Mouse (Mus musculus) heart, postnatal 0 days (tissue): ENCODE results near the gene Xylt1.

ENCODE experiments used
- CTCF ChIP-seq: IDR thresholded peaks from 2 replicates; pipeline ENCODE4 v1.5.1; 2016; ENCODE audit warnings: antibody characterized with exemption, control low read depth, low read depth
- EP300 ChIP-seq: IDR thresholded peaks from 2 replicates; pipeline ENCODE4 v1.6.1; 2016; ENCODE audit warnings: antibody characterized with exemption, low read depth

GRCm38 (mm10) chr7:117498173-117498572, 117.4 kb downstream of the Xylt1 start:
- TF ChIP-seq EP300 (no peak), CTCF (no peak)
